Mouse (Mus musculus): Measurements from ENCODE around the gene Sept3.

GRCm38 (mm10) chr15:82337875-82338274 is 63.2 kb downstream of the Sept3 start:
- no peak for TF ChIP-seq POLR2A (IDR thresholded peaks at IDR 0.05; ENCODE audit: control insufficient read depth, low read depth, low read length)
- no peak for TF ChIP-seq CTCF (IDR thresholded peaks at IDR 0.05; ENCODE audit: control insufficient read depth, insufficient read depth, insufficient replicate concordance, low read depth, low read length)

Measured in testis, adult 2 months (tissue).